Mouse (Mus musculus): ENCODE measurements around the gene Calcoco1.

GRCm38 (mm10) chr15:102744416-102744815, 22.4 kb upstream of the Calcoco1 start:
- TF ChIP-seq CTCF (conservative IDR thresholded peaks at IDR 0.05; ENCODE audit: insufficient read depth, insufficient read length, low read depth, low read length) (no peak), POLR2A (IDR thresholded peaks at IDR 0.05; ENCODE audit: low read depth, low read length) (no peak)

All from kidney, adult 2 months (tissue).